Mouse (Mus musculus) spleen, adult 2 months (tissue): ENCODE results near the gene Olfr1418.

Experiments
- CTCF ChIP-seq: fragments of 200-500 bp; IDR thresholded peaks from 2 replicates; pipeline ENCODE4 v1.5.1; 2011; ENCODE audit warnings: mild to moderate bottlenecking, inconsistent platforms; ENCODE audit not compliant: insufficient read depth, insufficient read length, insufficient replicate concordance; ENCODE audit errors: extremely low read depth
- POLR2A ChIP-seq: fragments of 200-500 bp; IDR thresholded peaks from 2 replicates; pipeline ENCODE4 v1.6.1; 2011; ENCODE audit warnings: low read depth, low read length, inconsistent platforms

GRCm38 (mm10) chr19:11852652-11853051, 8.2 kb downstream of the Olfr1418 start:
- no peak for TF ChIP-seq CTCF
- TF ChIP-seq POLR2A: no peak
